Mouse (Mus musculus): ENCODE data around the gene Syt2.
A peak's percentile ranks its signal among the peaks of the same experiment; 100 is the strongest.

The Syt2 gene

DNA sequence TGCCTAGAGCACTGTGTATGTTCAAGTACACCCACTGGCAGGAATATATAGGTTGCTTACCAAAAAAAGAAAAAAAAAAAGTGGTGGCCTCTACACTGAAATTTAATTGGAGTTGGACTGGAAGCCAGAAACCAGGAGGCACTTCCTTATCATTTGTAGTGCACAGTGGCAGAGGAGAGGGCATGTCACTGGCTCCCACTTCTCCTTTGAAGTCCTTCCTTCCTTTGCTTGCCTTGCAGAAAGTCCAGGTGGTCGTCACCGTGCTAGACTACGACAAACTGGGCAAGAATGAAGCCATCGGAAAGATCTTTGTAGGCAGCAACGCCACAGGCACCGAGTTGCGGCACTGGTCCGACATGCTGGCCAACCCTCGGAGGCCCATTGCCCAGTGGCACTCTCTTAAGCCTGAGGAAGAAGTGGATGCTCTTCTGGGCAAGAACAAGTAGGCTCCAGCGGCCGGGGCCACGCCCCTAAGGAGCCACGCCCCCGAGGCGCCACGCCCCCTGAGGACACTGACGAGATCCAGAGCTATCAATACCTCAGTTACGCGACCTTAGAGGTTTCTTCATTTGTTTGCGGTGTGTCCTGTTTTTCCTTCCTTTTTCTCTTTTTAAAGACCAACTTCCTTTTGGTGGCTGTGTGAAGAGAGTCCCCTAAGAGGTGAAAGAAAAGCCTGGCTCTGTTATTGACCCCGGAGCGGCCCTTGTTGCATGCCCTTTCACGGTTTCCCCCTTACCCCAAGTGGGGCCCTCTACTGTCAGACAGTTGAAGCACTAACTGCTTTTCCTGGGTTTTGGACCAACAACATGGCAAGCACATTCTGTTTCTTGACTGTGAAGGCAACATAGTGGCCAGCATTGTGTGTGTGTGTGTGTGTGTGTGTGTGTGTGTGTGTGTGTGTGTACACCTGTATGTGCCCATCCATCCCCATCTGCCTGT is 101.0 kb downstream of the Syt2 start:
- peak; percentile 92 to 93 for DNase-seq

DNA sequence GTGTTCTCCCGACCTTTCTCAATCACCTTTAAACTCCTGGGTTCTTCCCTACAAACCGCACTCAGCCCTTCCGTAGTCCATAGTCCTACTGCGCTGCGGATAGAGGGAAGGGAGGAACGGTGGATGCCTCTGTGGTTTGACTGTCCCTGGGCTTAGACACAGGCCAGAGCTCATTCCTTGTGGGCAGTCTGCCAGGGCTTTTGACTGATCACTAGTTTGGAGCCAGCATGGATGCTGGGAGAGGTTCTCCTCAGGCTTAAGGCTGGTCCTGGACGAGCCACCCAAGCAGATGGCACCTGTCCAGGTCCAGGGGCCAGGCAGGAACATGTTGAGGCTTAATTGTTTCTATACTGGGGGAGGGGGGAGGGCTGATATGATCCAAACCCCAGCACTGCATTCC is 103.4 kb downstream of the Syt2 start:
- no peak for DNase-seq

DNA sequence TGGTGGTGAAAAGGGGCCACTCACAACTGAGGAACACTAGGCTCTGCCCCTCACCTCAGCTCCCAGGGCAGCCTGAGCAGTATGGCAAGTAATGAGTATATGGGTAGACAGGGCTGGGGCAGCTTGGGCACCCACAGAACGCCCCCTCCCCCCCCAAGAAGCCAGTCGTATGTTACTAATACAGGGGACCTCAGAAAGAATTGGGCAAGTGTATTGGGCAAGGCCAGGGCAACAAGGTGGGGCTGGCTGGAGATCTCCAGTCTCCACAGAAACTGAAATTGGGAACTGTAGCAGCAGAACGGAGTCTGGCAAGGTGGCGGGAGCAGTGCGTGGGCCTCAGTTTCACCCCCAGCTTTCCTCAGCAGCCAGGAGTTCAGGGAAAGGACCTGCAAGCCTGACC is 106.0 kb downstream of the Syt2 start:
- no peak for DNase-seq

DNA sequence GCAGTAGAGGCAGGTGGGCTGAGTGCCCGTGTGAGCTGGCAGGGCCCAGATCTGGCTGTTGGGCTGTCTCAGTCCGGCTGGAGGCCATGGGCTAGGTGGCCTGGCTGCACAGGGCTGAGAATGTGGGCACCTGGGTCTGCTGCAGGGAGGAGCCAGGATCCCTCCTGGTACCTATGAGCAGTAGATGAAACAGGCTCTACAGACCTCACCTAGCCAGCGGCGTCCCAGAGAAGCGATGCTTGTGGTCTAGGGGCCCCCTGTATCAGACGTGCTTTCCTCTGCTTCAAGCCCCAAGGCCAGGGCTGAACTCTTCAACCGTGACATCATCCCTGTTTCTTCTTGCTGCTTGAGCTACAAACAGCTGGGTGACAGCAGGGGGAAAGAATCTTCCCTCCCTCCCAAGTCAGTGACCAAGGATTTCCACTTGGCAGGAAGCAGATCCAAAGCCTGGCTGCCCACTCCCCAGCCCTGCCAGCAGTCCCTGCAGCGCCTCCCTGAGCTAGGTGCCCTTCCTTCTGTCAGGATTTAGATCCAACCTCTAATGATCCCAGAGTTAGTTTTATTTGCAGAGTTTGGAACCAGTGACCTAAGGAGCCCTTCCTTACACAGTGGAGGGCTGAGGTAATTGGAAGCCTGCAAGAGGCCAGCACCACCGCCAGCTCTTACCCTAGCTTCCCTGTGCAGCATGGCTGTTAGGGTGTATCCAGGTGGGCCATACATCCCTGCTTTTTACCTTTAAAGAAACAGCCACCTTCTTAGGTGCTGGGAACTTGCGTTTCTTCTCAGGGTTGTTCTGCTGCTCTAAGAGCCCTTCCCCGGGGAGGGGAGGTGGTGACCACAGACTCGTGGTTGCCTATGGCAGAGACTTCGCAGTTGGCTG is 107.5 kb downstream of the Syt2 start:
- DNase-seq, result no peak

DNA sequence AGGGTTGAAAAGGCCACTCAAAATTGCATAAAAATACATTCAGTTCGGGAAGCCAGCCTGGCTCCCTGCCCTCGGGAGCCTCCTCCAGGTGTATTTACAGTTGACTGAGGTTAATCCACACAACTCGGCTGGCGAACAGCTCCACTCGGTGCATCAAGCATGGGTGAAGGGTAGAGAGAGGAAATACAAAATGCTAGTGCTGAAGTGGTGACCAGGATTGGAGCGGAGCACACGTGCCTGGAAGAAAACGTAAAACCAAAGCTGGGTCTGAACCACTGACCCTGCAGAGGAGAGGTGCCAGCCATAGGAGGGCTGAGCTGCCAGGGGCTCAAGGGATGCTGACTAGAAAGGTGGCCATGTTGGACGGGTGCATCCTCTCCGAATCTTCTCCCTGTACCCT is 108.3 kb downstream of the Syt2 start:
- DNase-seq, result no peak

DNA sequence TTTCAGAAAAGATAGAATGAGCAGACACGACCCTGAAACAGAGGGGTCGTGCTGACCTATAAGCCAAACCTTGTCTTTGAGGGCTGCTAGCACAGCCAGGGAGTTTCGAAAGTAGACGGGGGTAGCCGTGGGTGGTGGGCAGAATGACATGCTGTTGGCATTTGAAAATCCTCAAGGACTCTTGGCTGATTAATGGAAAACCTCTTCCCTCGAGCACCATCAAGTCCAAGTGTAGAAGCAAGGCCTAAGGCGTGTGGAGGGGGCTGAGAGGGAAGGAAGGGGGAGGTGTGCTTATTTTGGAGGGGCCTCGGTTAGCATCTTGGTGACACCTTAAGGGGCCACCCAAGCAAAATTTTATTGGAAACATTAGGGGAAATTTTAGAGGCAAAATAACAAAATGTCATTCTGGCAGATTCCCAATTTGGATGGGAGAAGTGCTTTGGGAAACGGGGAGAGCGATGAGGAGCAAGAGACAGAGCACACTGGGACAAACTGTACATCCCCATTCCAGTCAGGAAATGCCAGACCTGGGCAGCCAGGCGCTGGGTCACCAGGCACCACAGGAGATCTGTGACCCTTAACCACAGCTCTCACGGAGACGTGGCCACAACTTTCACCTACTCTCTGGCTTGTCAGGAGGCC is 109.2 kb downstream of the Syt2 start:
- no peak for DNase-seq

DNA sequence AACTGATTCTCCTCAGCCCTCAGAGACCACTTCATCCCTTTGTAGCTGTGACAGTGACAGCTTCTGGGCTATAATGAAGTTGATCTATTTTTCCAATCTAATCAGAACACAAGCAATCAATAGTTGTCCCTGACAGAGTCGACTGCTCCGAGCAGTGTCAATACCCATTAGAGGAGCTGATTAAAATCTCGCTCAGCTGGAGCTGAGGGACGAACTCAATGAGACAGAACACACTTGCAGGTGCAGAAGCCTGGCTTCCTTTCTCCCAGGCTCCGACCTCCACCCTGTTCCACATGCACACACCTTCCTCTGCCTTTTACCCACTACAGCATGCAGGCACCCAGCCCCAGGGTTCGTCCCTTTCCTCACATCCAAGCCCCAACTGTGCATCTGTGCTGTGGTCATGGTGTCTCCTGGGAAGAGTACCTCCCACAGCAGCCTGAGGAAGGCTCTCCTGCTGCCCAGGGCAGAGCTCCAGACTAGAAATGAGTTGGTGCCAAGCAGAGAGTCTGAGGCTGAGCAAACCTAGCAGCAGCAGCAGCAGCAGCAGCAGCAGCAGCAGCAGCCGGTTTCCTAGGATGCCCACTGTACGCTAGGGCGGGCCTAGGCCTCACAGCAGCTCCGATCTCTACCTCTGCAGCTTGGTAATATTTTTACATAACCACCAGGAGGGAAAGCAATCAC is 109.9 kb downstream of the Syt2 start:
- no peak for DNase-seq

DNA sequence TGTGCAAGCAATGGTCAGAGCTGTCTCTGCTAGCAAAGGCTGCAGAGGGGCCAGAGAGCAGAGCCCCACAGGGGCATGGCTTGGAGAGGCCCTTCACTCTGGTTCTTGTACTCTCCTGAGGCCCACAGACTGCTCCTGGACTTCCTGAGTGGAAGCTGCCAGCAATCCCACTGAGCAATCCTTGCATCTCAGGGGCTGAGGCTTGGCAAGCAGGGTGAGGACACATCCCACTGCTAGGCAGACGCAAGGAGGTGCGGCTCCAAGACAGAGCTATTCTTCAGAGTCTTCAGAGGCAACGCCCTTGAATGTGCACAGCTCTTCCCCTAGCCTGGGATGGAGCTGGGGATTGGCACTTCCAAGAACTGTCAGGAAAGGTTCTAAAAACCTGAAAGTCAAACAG is 110.8 kb downstream of the Syt2 start:
- no peak for DNase-seq

DNA sequence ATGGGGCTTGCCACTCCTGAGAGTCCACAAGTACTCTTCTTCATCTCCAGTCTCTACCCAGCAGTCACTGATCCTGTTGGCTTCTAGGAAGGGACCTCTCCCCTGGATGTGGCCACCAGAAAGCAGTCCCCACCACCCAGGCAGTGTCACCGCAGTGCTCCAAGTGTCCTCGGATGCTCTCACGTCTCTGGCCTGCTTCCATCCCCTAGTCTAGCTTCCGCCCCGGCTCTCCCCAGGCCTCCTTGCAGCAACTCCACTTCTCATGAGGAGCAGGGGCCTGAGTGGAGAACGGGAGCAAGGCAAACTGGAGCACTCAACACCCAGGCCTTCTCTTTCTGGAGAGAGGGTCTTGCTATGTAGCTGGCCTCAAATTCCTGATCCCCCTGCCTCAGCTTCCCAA is 112.7 kb downstream of the Syt2 start:
- DNase-seq, result no peak

DNA sequence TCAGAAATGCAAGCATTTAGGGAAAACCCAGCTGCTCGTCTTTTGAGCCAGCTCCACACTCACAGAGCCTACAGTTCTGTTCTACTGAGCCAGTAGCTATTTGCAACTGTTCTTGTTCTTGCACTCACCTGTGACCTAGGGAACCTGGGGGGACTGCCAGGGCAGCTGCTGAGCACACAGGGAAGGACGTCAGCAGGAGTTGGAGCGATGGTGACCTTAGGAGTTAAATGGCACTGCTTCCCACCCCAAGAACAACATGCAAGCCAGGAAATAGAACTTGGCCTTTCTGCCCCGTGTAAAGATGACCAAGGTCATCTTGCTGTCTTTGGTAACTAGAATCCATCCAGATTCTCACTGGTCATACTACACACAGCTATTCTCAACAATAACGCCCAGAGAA is 114.2 kb downstream of the Syt2 start:
- no peak for DNase-seq

DNA sequence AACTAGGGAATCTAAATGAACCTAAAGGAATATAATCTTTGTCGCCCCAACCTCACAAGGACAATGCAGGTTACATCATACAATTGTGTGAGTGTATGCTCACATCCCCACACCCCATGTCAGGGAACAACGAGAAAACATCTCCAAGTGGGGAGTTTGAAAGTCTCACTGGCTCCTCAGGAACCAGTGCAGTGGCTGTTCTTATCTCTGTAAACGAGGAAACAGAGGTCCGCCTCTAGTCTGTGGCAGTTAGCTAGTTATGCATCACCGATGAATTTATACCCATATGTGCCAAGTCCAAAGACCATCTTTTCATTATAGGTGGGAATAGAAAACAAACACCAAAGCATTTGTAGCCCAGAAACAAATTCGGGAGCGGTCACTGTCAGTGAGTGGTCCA is 115.1 kb downstream of the Syt2 start:
- no peak for DNase-seq

DNA sequence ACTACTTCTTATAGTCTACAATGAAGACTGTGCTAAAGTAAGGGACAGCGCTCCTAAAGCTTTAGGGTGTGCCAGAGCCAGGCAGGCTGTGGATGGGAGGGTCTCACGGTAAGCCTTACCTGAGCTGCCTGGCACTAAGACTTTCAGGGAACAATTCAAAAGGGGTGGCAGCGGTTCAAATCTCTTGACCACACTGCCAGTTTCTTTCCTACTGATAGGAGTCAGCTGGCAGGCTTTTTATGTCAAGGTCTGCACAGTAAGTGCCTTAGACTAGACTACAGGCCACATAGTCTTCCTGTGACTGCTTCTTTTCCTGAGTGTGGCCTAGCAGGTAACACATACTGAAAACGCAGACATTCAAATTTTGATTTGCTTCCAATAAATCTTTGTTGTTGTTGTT is 116.8 kb downstream of the Syt2 start:
- no peak for DNase-seq

DNA sequence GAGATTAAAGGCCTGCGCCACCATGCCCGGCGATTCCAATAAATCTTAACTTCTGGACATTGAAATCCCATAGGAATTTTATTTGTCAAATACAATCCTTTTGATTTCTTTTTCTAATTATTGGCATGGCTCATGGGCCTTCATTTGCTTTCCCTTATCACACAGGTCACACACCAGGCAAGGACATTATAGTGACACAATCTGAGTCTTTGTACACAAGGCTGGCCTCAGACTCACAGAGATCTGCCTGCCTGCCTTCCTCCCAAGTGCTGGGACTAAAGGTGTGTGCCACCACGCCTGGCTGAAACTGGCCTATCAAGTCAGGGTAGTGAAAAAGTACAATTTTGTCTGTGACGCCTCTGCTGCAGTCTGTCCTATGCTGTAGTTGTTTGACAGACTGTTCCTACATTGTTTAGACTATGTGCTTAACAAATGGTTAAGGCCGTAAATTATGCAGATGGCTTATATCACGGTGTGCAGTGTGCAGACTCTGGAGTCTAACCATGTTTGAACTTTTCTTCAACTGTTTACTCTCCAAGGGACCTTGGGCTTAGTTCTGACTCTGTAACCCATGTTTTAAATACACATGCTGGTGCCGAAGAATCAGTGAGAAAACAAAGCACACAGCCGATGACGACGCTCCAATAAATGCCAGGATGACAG is 117.4 kb downstream of the Syt2 start:
- DNase-seq, result no peak

DNA sequence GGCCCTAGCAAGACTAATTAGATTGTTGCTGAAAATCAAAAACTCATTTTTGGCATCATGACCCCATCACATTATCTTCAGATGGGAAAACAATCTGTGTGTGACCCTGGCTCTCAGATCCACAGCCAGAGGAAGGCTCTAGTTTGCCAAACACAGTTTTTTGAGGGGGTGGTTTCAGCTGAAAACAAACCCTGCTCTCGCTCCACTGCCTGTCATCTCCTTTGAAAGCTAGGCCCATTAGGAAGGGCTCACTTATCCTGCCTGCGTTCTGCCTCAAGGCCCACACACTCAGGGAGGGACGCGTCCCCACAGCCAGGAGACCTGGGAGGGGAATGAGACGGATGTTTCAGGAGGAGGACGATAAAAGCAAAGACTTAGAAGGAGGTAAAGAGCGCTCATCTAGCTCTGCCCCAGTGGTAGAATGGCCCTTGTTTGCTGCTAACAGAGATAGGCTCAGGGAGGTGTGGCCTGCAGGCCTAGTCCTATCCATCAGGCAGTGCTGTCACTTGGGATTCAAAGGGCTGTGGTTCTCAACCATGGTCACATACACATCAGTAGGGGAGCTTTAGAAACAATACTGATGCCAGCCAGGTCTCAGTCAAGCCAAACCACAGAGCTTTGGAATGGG is 118.5 kb downstream of the Syt2 start:
- DNase-seq, result no peak

DNA sequence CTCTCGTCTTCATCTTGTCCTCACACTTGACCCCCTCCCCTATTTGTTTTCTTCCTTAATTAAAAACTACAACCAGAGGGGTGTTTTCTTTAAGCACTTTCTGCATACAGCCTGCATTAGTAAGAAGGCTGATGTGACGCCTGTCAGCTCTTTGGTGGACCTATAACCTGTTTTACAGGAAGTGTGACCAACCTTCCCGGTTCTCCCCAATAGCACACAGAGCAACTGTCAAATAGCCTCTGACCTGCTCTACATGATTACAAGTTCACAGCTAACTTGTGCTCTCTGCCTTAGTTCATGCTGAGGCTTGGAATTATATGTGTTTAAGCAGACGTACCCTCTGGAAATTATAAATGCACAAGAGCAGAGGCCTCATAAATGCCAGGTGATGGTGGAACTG is 120.0 kb downstream of the Syt2 start:
- no peak for DNase-seq

DNA sequence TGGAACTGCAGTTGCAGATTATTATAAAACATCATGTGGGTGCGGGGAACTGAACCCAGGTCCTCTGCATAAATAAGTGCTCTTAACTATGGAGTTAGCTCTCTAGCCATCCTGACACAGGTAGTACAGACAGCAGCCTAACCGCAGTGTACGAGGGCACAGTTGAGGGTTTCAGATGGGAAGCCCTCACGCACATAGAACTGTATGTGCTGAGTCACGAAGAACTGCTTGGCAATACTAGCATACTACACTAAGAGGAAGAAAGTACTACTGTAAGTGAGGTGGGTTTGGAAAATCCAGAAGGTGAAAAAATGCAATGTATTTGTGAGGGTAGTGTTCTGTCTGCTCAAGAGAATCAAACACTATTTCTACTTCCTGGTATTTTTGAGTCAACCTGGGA is 123.8 kb downstream of the Syt2 start:
- no peak for DNase-seq

DNA sequence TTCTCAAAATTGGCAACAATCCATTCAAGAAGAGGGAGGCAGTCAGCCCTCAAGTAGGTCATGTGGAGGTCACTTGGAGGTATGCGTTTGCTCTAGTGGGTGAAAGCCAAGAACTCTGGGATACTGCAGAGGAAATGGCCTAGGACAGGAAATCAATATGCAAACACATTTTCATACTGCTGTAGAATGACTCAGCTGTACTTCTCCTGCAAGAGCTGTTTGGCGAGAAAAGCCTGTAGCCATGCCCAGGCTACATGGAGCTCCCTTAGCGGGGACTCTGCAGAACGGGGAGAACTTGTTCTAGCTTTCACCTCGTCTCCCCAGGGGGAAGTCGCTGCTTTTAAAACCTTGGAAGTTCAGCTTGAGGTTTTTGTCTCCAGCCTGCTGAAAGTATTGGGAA is 124.9 kb downstream of the Syt2 start:
- no peak for DNase-seq

DNA sequence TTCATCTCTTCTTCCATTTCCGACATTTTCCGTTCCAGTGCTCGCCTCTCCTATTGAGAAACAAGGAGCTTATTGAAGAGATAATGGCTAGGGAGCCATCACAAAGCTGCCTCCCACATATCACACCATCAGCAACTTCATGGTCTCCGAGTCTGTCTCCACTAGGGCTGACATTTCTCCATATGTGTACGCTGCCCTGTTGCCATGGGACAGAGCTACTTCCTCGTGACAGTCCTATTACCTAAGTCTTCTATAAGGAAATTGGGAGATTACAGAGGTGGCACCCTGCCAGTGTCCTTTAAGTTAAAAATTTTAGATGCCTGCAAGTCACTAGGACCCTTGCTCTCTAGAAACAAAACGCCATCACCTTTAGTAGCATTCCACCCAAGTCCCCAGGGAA is 125.5 kb downstream of the Syt2 start:
- no peak for DNase-seq

DNA sequence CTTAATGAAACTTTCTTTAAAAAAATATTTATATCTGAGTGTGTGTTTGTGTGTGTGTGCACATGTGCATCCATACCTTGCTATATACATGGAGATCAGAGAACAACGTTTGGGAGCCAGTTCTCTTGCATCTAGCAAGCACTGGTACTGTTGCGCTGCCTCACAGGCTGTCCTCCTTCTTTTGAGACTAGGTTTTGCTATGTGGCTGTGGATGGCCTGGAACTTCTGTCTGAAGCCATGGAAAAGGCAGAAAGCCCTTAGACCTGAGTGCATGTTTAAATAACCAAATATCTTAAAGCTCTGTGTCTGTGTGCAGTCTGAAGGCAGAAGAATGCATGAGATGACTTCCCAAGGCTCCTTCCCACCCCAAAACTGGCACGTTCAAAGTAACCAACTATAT is 126.3 kb downstream of the Syt2 start:
- no peak for DNase-seq

DNA sequence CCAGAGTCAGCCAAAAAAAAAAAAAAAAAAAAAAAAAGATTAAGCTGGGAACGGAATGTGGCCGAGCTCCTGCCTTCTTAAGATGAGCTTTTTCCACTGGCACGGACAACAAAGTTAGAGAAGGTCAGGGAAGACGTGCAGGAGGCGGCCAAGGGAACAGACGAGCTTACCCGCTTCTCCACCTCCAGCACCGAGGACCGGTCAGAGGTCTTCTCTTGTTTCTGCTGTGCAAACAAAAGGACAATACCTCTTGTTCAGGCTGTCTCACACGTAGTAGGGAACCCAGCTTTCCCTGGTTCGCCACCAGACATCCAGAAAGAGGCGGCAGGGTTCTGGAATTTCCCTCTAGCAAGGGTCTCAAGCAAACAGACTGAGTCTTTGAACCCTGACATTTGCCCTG is 126.8 kb downstream of the Syt2 start:
- DNase-seq, result no peak

DNA sequence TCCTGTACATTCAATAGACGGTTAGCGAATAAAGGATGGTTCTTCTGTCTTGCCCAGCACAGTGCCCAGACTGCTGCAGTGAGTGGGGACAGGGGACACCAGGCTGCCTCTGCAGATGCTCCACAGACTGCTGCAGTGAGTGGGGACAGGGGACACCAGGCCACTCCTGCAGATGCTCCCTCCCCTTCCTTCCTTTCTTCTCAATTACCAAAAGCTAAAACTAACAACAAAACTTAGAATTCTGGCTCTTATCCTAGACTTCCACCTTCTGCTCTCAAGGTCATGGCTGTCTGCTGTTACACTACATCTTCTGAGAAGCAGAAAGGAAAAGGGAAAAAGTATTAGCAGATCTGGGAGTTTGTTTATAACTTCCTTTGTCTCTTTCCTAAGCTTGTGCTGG is 127.8 kb downstream of the Syt2 start:
- no peak for DNase-seq

DNA sequence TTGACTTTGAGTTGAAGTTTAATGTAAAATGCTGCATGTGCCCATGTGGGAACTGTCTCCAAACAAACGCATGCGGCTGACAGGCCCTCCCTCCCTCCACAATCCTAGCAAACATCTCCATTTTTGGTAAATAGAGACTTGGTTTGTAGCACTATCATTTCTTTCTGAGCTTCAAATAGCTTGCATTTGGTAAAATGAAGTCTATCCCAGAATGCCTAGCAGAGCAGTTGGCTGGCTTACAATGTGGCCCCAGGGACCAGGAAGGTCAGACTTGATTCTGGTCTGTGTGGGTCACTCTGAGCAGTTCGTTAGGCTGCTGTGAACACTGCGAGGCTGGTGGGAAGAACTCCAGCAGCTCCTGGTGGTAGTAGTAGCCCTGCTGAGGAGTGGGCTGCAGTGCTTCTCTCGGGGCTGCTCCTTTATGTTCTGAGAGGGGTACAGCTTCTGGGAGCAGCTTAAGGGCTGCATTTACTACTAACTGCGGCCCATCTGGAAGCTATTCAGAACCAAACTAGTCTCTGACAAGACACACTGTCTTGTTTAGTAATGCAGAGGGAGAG is 128.3 kb downstream of the Syt2 start:
- DNase-seq, result no peak
